Mouse (Mus musculus): Measurements from ENCODE around the gene Txndc16. TPM values are rescaled to one million over a fixed set of nuclear protein-coding genes. Genes with fewer than 3 reads are reported as not detected.

Txndc16 gene
- polyA plus RNA-seq, 1 experiment from 2014 or later, result 17.0 TPM

Other genes with a start within 250 kb of the Txndc16 start
- 0.16 TPM in 1 of 2 replicates, not detected in the other for gene Ptger2, start 232.1 kb downstream of the Txndc16 start, polyA plus RNA-seq (2016; fragmentation: Nextera tagmentation; extraction: Ambion mirVana)
- 4.2 and 5.1 TPM in 2 replicates for gene Gpr137c, start 611 bp downstream of the Txndc16 start, polyA plus RNA-seq (2016; fragmentation: Nextera tagmentation; extraction: Ambion mirVana)
- 27.3 and 28.5 TPM in 2 replicates for gene Ero1l, start 98.4 kb upstream of the Txndc16 start, polyA plus RNA-seq (2016; fragmentation: Nextera tagmentation; extraction: Ambion mirVana)
- gene Psmc6, start 109.5 kb upstream of the Txndc16 start, polyA plus RNA-seq (2016; fragmentation: Nextera tagmentation; extraction: Ambion mirVana), result 196 and 210 TPM in 2 replicates
- gene Styx, start 130.8 kb upstream of the Txndc16 start, polyA plus RNA-seq (2016; fragmentation: Nextera tagmentation; extraction: Ambion mirVana), result 54.8 and 68.5 TPM in 2 replicates
- 48.1 and 49.9 TPM in 2 replicates for gene Gnpnat1, start 184.6 kb upstream of the Txndc16 start, polyA plus RNA-seq (2016; fragmentation: Nextera tagmentation; extraction: Ambion mirVana)

Data from limb, embryonic 12.5 days (tissue).